Mouse (Mus musculus) c-Kit-positive CD71-negative TER-119-negative erythroid progenitor cells, embryonic 14.5 days (primary cell): ENCODE measurements around the gene Fcgr2b.
A peak's percentile ranks its signal among the peaks of the same experiment; 100 is the strongest.
"Not testable (repeated sequence)": the region's sequence is repeated elsewhere in the genome, so short reads cannot be mapped to it uniquely, and the experiment has no call there.

Experiments
- DNase-seq: peaks from one replicate; pipeline ENCODE4 v3.0.0-alpha.2; 2013; ENCODE audit warnings: low read depth

The Fcgr2b gene

GRCm38 (mm10) chr1:170976447-170976846, at the start of gene Fcgr2b:
Gene Fcgr2b (minus strand): TSS chr1:170976547.
- no peak for DNase-seq

DNA sequence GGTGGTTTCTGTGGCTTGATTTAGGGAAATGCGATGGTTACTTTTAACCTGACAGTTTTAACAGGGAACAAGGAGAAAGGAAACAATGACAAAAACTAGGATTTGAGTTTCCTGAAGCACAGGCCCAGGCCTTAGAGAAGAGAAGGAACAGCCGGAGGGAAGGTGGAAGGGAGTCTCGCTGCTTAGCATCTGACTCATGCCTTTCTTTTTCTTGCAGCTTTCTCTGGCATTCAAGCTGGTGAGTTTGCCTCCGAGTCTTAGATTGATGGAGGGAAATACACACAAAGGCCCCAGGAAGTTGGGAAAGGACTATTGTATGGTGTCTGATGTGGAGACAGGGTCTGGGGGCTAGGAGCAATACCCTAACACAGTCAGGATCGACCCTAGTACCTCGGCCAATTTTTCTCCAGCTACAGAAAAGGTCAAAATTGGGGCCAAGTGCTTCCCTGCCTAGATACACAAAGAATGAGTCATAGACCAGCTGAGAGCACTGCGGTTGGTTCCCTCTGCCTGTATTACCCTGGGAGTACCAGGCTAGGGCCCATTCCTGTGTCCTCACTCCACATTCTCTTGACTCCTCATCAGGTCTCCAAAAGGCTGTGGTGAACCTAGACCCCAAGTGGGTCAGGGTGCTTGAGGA, 43.1 kb upstream of the Fcgr2b start:
- no peak for DNase-seq

DNA sequence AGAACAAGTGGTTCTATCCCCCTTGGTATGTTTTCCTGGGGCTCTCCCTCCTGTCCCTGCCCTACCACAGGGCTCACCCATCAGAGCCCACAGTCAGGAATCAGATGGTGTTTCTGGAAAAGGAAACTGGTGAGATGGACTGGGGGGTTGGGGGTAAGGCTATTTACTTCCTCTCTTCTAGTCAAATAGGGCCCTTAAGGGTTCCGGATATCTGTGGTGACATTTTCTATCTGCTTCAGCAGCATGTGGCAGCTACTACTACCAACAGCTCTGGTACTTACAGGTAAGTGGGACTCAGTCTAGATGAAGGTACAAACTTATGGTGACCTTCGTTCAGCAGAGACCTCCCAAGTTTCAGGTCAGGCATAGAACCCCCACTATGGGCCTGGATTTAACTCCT, 42.4 kb upstream of the Fcgr2b start, which contains the start of gene Fcgr4:
Fcgr4 (plus strand) TSS at position 184 of the 400 bp plus-strand sequence.
- no peak for DNase-seq

- no peak for DNase-seq
These were observed 41.3 kb upstream of the Fcgr2b start for GRCm38 (mm10) chr1:171017468-171018158.

DNA sequence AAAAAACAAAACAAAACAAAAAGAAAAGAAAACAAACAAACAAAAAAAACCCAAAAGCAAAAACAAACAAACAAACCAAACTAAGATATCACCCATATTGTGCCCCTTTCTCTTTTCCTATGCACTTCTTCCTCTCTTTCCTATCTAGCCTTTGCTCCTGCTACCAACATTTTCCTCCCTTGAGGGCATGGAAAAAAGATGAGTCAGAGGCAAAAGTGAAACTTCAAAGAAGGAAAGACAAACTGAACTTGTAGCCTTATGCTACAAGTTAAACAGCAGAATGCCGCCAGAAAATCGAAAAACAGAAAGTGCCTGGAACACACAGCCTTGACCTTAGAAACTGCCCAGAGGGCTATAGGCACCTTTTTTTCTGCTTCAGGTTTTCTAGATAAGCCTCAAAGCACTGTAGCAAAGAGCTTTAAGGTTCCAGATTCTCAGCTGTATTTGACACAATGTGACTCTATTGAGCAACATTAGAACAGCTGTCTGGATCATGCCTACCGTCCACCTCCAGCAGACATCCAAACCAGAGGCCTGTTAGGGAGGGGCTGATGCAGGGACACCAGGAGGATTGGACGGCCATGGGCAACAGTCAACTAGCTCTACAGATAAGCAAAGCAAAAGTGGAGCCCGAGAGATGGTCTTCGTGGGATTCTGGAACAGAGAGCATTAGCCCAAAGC, 40.5 kb upstream of the Fcgr2b start:
- DNase-seq: no peak

DNA sequence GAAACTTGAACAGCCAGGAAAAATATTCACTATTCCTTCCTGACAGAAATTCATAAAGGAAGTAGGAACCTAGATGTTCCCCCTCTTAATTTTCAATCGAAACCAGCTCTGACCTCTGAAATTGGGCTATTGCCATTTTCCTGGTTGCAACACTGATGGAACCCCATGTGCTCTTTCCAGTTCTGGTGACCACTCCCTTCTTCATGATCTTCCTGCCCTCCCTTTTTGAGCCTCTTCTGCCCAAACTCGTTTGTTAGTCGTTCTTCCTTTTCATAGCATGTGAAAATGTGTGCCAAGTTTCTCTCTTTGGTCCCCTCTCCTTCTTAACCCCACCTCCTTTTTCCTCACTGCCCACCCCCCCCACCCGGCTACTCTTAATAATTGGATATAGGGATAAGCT, 35.4 kb upstream of the Fcgr2b start:
- DNase-seq: no peak

GRCm38 (mm10) chr1:171006905-171007304, 30.6 kb upstream of the Fcgr2b start:
- no peak for DNase-seq

DNA sequence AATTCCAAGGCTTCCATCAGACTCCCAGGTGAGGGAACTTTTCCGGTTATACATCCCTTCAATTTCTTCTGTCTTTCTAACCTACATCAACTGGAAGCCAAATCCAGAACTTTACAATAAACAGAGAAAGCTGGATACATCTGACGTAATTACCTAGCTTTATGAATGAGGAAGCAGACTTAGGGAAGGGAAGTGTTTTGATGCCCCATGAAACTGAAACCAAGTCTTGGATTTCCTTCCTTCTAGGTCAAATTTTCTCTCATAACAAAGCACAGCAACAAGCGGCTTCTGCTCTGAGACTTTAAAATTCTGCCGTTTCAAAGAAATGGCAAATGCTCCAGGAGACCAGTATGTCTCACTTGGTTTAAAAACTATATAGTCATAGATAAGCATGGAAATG, 30.0 kb upstream of the Fcgr2b start:
- no peak for DNase-seq

DNA sequence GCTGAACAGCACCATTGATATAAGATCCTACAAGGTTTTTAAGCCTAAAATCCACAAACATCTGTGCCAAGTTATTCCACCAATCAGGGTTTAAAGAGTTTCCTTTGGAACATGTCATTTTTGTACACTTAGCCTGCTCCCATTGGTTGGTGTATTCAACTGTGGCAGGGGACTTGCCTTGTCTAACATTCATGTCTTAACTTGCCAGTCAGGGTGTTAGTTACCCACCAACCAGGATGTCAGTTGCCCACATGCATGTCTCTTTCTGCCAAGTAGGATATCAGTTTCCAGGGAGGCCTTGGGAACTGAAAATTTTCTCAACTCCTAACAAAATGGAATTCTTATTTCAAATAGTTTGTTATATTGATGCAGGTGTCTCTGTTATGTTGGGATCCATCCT, 29.2 kb upstream of the Fcgr2b start:
- no peak for DNase-seq

DNA sequence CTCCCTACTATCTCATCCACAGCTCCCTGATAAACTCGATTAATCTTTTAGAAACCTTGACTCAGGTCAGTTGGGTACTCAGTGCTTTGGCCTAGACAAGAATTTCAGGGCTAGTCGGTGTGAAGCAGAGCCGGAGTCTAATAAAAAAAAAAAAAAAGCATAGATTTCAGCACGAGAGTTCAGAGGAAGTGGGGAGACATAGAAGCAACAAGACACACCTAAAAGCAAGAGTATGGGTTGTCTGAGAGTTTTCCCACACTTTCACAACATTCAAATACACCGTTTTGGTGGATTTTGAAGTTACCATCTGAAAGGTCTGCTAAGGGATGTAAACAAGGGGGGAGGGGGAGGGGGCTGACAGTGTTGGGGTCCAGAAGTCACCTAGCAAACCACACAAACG, 28.7 kb upstream of the Fcgr2b start:
- no peak for DNase-seq

DNA sequence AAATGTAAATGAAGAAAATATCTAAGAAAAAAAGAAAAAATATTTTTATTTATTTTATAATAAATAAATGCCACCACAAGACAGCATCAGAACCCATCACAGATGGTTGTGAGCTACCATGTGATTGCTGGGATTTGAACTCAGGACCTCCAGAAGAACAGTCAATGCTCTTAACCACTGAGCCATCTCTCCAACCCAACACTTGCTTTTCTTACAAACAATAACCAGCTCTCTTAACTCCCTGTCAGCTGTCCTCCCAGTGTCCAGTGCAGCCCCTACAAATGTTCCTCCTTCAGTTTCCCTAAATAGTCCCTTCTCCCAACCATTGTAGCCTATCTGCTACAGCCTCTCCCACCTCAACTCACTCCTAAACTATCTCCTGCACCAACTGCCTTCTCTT, 23.5 kb upstream of the Fcgr2b start:
- DNase-seq: no peak

GRCm38 (mm10) chr1:170997756-170998655, 21.7 kb upstream of the Fcgr2b start:
- peak; percentile 53 for DNase-seq

- peak; percentile 65 for DNase-seq
These were observed 20.4 kb upstream of the Fcgr2b start for GRCm38 (mm10) chr1:170996753-170997152.

DNA sequence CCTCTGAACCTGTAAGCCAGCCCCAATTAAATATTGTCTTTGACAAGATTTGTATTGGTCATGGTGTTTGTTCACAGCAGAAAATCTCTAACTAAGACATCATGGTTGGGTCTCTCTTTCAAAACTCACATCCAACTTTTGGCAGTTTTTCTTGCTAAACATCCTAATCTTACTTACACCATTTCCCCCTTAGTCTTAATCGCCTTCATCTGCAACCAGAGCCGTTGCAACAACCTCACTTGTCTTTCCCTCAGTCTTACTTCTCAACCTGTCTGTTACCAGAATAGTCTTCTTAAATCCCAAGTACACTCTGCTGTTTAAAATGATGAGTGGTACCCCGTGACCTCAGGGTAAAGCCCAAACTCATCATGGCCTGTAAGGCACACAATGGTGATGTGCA, 19.7 kb upstream of the Fcgr2b start:
- no peak for DNase-seq

- no peak for DNase-seq
These were observed 16.2 kb upstream of the Fcgr2b start for GRCm38 (mm10) chr1:170992550-170992949.

DNA sequence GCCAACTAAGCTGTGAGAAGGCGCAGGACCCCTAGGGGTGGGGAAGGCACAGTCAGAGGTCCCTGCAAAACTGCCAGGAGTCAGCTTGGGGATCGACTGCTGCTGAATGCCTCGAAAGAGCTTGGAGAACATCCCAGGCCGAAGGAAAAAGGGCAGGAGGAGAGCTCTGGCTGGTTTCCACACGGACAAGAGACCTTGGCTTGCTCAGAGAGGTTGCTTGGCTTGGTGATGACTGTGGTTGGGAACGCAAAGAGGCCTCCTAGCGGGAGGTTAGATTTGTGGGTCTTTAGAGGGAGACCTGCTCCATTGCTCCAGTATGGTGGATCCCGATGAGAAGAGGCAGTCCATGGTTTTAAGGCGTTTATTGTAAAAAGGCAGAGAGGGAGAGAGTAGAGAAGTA, 13.3 kb upstream of the Fcgr2b start:
- DNase-seq: no peak

DNA sequence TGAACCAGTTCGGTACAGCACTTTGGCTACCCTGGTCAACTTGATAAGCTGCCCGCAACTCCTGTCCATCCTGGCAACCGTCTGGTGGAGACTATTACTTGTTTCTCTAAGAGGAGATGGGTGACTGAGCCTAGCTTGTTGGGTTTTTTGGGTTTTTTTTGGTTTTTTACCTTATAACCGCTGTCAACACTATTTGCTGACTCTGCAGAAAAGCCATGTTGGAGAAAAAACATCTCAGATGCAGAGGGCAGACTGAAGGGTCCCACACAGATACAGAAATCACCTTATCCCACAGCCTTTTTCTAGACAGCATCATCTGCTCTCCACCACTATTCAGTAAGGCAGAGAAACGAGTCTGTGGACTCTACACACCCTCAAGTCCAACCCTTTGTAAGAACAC, 9.5 kb upstream of the Fcgr2b start:
- DNase-seq: no peak

- DNase-seq: no peak
These were observed 8.7 kb upstream of the Fcgr2b start for GRCm38 (mm10) chr1:170985092-170985491.

- DNase-seq: no peak
These were observed 6.7 kb upstream of the Fcgr2b start for GRCm38 (mm10) chr1:170983066-170983465.

- no peak for DNase-seq
These were observed 6.0 kb upstream of the Fcgr2b start for GRCm38 (mm10) chr1:170982301-170982700.

DNA sequence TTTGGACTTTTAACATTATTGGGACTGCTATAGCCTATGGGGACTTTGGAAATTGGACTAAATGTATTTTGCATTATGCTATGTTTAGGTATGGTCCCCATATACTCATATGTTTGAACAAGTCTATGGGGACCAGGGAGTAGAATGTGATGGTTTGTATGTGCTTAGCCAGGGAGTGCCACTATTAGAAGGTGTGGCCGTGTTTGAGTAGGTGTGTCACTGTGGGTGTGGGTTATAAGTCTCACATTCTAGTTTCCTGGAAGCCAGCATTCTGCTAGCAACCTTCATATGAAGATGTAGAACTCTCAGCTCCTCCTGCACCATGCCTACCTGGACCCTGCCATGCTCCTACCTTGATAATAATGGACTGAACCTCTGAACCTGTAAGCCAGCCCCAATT, 5.3 kb upstream of the Fcgr2b start:
- DNase-seq: not testable (repeated sequence)

DNA sequence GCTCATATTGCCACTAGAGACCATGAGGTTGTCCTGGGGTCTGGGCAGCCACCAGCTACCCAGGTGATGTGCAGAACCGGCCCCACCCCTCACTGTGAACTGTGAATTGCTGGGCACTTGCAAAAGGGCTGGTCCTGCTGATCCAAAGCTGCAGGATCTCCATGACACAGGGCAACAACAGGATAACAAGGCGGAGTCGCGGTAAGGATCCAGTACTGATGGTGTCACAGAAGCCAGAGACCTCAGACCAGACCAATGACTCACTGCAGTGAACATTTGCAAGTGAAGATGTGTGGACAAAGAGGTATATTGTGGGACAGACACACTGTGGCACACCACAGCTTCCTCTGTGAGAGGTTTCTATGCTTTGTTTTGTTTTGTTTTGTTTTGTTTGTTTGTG, 2.3 kb upstream of the Fcgr2b start:
- no peak for DNase-seq
